In the genomic region with DNA sequence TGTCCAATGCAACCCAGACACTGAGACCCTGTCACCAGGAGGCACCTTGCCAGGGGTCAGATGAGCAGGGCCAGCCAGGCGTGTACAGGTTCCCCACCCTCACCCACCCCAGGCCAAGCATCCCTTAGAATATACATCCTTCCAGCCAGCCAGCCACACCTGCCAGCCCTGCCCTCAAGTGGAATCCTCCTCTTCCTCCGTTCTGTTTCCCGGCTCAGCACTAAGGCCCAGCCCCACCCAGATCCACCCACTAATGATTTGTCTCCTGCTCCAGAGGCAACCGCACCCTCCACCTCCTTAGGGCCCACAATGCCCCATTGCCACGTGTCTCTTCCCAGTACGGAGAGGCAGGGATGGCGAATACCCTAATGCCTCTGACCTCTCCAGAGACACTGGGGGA, we compare ENCODE assay signal across 27 mouse cellular contexts. TPM values are rescaled to one million over a fixed set of nuclear protein-coding genes. Genes with fewer than 3 reads are reported as not detected.
DNase-seq lines count a peak whose midpoint lies in the region; TF ChIP-seq lines count a peak whose summit lies in the region.
"Had no signal": no experiment of that assay in that cellular context is flagged by ENCODE, and none has a peak within 500 bp of the region (broad histone marks: within the 10 kb centered on the region; RNA-seq: fewer than 3 reads in every experiment).

No protein-coding gene starts in this region.

- H3K4me3 ChIP-seq in E14TG2a.4 (replicated peaks; ENCODE audit: low read length), result peak overlapping the region; percentile 33; the same call in 1 of the 2 replicates
- no peak overlapping the region for H3K4me3 ChIP-seq in ES-Bruce4 (ENCODE audit: low read depth, low read length)
- no peak overlapping the region for H3K4me3 ChIP-seq in ES-E14 (ENCODE audit: insufficient read depth in 1 of 2, low read depth in 1 of 2, low read length in 2 of 2, poor library complexity in 1 of 2, severe bottlenecking in 1 of 2)
- H3K4me3 ChIP-seq in left cerebral cortex, adult 2 months, result no peak overlapping the region
- H3K4me3 ChIP-seq: embryonic facial prominence, embryonic 13.5 days; embryonic facial prominence, embryonic 15.5 days; forebrain, embryonic 13.5 days; forebrain, embryonic 15.5 days had no signal

- H3K9me3 ChIP-seq in E14TG2a.4 (ENCODE audit: low read length), result no peaks in the 10 kb centered on the region
- H3K9me3 ChIP-seq in ES-Bruce4 (replicated peaks; ENCODE audit: control insufficient read depth, insufficient read depth, low read length, poor library complexity, severe bottlenecking), result no peaks in the 10 kb centered on the region
- no peaks in the 10 kb centered on the region for H3K9me3 ChIP-seq in ES-E14 (ENCODE audit: control insufficient read depth, insufficient read depth, low read depth, low read length)
- H3K9me3 ChIP-seq: embryonic facial prominence, embryonic 13.5 days; embryonic facial prominence, embryonic 15.5 days; forebrain, embryonic 13.5 days; forebrain, embryonic 15.5 days had no signal

- no peak overlapping the region for H3K9ac ChIP-seq in ES-Bruce4 (ENCODE audit: low read depth, poor library complexity, severe bottlenecking)
- H3K9ac ChIP-seq in ES-E14 (ENCODE audit: insufficient read depth, low read depth, low read length, poor library complexity, severe bottlenecking), result no peak overlapping the region
- H3K9ac ChIP-seq: embryonic facial prominence, embryonic 13.5 days; embryonic facial prominence, embryonic 15.5 days; forebrain, embryonic 13.5 days; forebrain, embryonic 15.5 days; forebrain, postnatal 0 days had no signal

- H3K27ac ChIP-seq in ES-Bruce4 (ENCODE audit: insufficient read depth, low read length), result peak overlapping the region; percentile 90
- peak overlapping the region; percentile 85 for H3K27ac ChIP-seq in ES-E14 (ENCODE audit: insufficient read depth, low read depth, low read length, poor library complexity, severe bottlenecking)
- no peak overlapping the region for H3K27ac ChIP-seq in left cerebral cortex, adult 2 months
- H3K27ac ChIP-seq: embryonic facial prominence, embryonic 13.5 days; embryonic facial prominence, embryonic 15.5 days; forebrain, embryonic 13.5 days; forebrain, embryonic 15.5 days had no signal

- no peaks in the 10 kb centered on the region for H3K36me3 ChIP-seq in E14TG2a.4 (ENCODE audit: insufficient read depth, low read length)
- no peaks in the 10 kb centered on the region for H3K36me3 ChIP-seq in ES-Bruce4 (ENCODE audit: control insufficient read depth, insufficient read depth, low read length, poor library complexity, severe bottlenecking)
- no peaks in the 10 kb centered on the region for H3K36me3 ChIP-seq in ES-E14 (ENCODE audit: control insufficient read depth, insufficient read depth, low read length, poor library complexity, severe bottlenecking)
- H3K36me3 ChIP-seq: embryonic facial prominence, embryonic 13.5 days; embryonic facial prominence, embryonic 15.5 days; forebrain, embryonic 15.5 days had no signal

- DNase-seq in ES-E14 (ENCODE audit: low read depth, low spot score) (no peak), ZHBTc4 (ENCODE audit: low read depth, low spot score) (peak; percentile 92)
- no peak for DNase-seq in layer of hippocampus, postnatal 10 days (ENCODE audit: low spot score in 2 of 2)
- DNase-seq in cerebellum, adult 9-11 months, result no peak
- DNase-seq in left cerebral cortex, adult 2 months (ENCODE audit: extremely low spot score in 1 of 2, low spot score in 2 of 2), result no peak
- DNase-seq: adrenal gland, adult 8-10 months; adrenal gland, postnatal 14 days; adrenal gland, postnatal 36 days; cerebellum, adult 11-12 months; cerebellum, adult 2 months; cerebellum, adult 9-10 months; cerebellum, postnatal 14 days; cerebellum, postnatal 36 days; embryo, embryonic 11 days; forebrain, postnatal 0 days had no signal

- intact Hi-C loops in left cerebral cortex, adult 2 months (cut with DNase I), result no loop called here

- H3K27me3 ChIP-seq in E14TG2a.4 (ENCODE audit: insufficient read depth, low read length) (no peaks in the 10 kb centered on the region), ES-Bruce4 (ENCODE audit: control insufficient read depth, insufficient read depth, low read length, poor library complexity, severe bottlenecking) (no peaks in the 10 kb centered on the region)
- H3K27me3 ChIP-seq: embryonic facial prominence, embryonic 13.5 days; embryonic facial prominence, embryonic 15.5 days; forebrain, embryonic 13.5 days; forebrain, embryonic 15.5 days had no signal

- peak; percentile 96 for TF ChIP-seq EP300 in ES-Bruce4 (IDR thresholded peaks at IDR 0.05; ENCODE audit: insufficient read depth, low read depth, low read length)

- H3K4me1 ChIP-seq in E14TG2a.4 (replicated peaks; ENCODE audit: low read depth, low read length) (peaks cover 97% of the 10 kb centered on the region), ES-Bruce4 (ENCODE audit: control insufficient read depth, insufficient read depth, low read length) (peaks cover 16% of the 10 kb centered on the region), ES-E14 (ENCODE audit: control insufficient read depth in 2 of 2, insufficient read depth in 2 of 2, low read length in 2 of 2, poor library complexity in 1 of 2) (peaks cover 8 to 53% of the 10 kb centered on the region in 2 experiments)
- H3K4me1 ChIP-seq: embryonic facial prominence, embryonic 13.5 days; forebrain, embryonic 15.5 days had no signal

- in situ Hi-C loops in ES-E14 (cut with MboI; ENCODE audit: low sequenced_read_pairs in 2 of 2, unreplicated experiment in 2 of 2), result loop anchor here in 1 of 2 experiments (25.0 kb wide), 1 partner anchor 887 kb away; a partner anchor contains a TSS

- no peak for TF ChIP-seq POLR2A in ES-Bruce4 (IDR thresholded peaks at IDR 0.05; ENCODE audit: insufficient read depth, low read length)

- TF ChIP-seq CTCF in E14TG2a.4 (conservative IDR thresholded peaks at IDR 0.05; ENCODE audit: low read length) (no peak), ES-Bruce4 (IDR thresholded peaks at IDR 0.05; ENCODE audit: low read depth, low read length) (no peak)
- TF ChIP-seq CTCF in left cerebral cortex, adult 2 months (IDR thresholded peaks at IDR 0.05), result no peak

TF ChIP-seq in ES-E14, 5 proteins besides CTCF, POLR2A, EP300 and RAD21:
- no peak for TF ChIP-seq CHD2 (IDR thresholded peaks at IDR 0.05; ENCODE audit: low read depth, low read length)
- TF ChIP-seq ZNF384 (IDR thresholded peaks at IDR 0.05; ENCODE audit: low read depth, low read length), result no peak
- TF ChIP-seq ZC3H11A (IDR thresholded peaks at IDR 0.05; ENCODE audit: borderline replicate concordance, low read depth, low read length), result no peak
- no peak for TF ChIP-seq MAFK (IDR thresholded peaks at IDR 0.05; ENCODE audit: insufficient read depth, low read depth, low read length)
- no peak for TF ChIP-seq HCFC1 (IDR thresholded peaks at IDR 0.05; ENCODE audit: borderline replicate concordance, insufficient read depth, low read length)

RNA-seq across cellular contexts. Expression of a gene that starts 5.0 kb away (rescaled TPM):
- 20.6 and 21.5 TPM in 2 replicates for polyA plus RNA-seq in ES-Bruce4 (2011; ENCODE audit: insufficient read depth, insufficient read length, low read depth, missing spikeins)
- total RNA-seq in ES-E14 (2012; rRNA removed), result 21.7 and 42.5 TPM in 2 replicates
- total RNA-seq in layer of hippocampus, postnatal 10 days (2021), result not detected
- not detected for total RNA-seq in left cerebral cortex, adult 2 months (2021)
- total RNA-seq: adrenal gland, adult 18-20 months; adrenal gland, adult 8-10 months; adrenal gland, postnatal 14 days; adrenal gland, postnatal 36 days; common myeloid progenitor, adult 5-6 weeks; forebrain, postnatal 0 days; MEL had no signal
- polyA plus RNA-seq: C2C12; cerebellum, adult 2 months; embryonic facial prominence, embryonic 11.5 days; forebrain, embryonic 11.5 days; forebrain, embryonic 13.5 days; forebrain, embryonic 15.5 days; forebrain, postnatal 0 days had no signal

RNA-seq across cellular contexts. Expression of a gene that starts 13.9 kb away (rescaled TPM):
- 10.5 and 11.8 TPM in 2 replicates for polyA plus RNA-seq in ES-Bruce4 (2011; ENCODE audit: insufficient read depth, insufficient read length, low read depth, missing spikeins)
- total RNA-seq in ES-E14 (2012; rRNA removed), result 3.2 and 8.5 TPM in 2 replicates
- not detected for total RNA-seq in layer of hippocampus, postnatal 10 days (2021)
- not detected for total RNA-seq in left cerebral cortex, adult 2 months (2021)
- total RNA-seq: adrenal gland, adult 18-20 months; adrenal gland, adult 8-10 months; adrenal gland, postnatal 14 days; adrenal gland, postnatal 36 days; common myeloid progenitor, adult 5-6 weeks; forebrain, postnatal 0 days; MEL had no signal
- polyA plus RNA-seq: forebrain, embryonic 11.5 days; forebrain, embryonic 15.5 days had no signal

RNA-seq across cellular contexts. Expression of a gene that starts 26.0 kb away (rescaled TPM):
- polyA plus RNA-seq in ES-Bruce4 (2011; ENCODE audit: insufficient read depth, insufficient read length, low read depth, missing spikeins), result 0.99 TPM in 1 of 2 replicates, not detected in the other
- total RNA-seq in ES-E14 (2012; rRNA removed), result 0.31 and 0.69 TPM in 2 replicates
- total RNA-seq in layer of hippocampus, postnatal 10 days (2021), result not detected
- total RNA-seq in left cerebral cortex, adult 2 months (2021), result not detected
- total RNA-seq: adrenal gland, adult 18-20 months; adrenal gland, adult 8-10 months; adrenal gland, postnatal 14 days; adrenal gland, postnatal 36 days; common myeloid progenitor, adult 5-6 weeks; forebrain, postnatal 0 days; MEL had no signal
- polyA plus RNA-seq: cerebellum, adult 2 months; embryonic facial prominence, embryonic 11.5 days; forebrain, embryonic 11.5 days; forebrain, embryonic 13.5 days; forebrain, embryonic 15.5 days; forebrain, postnatal 0 days had no signal

RNA-seq across cellular contexts. Expression of a gene that starts 45.0 kb away (rescaled TPM):
- 718 and 769 TPM in 2 replicates for polyA plus RNA-seq in ES-Bruce4 (2011; ENCODE audit: insufficient read depth, insufficient read length, low read depth, missing spikeins)
- 322 and 326 TPM in 2 replicates for total RNA-seq in ES-E14 (2012; rRNA removed)
- 100 to 1,000 TPM; 648 to 674 TPM for total RNA-seq in layer of hippocampus, postnatal 10 days (2021)
- total RNA-seq in left cerebral cortex, adult 2 months (2021), result 100 to 1,000 TPM; 746 to 811 TPM

RNA-seq across cellular contexts. Expression of a gene that starts 59.5 kb away (rescaled TPM):
- polyA plus RNA-seq in ES-Bruce4 (2011; ENCODE audit: insufficient read depth, insufficient read length, low read depth, missing spikeins), result not detected in 2 replicates
- 1.6 and 2.9 TPM in 2 replicates for total RNA-seq in ES-E14 (2012; rRNA removed)
- total RNA-seq in layer of hippocampus, postnatal 10 days (2021), result not detected
- total RNA-seq in left cerebral cortex, adult 2 months (2021), result not detected
- total RNA-seq: adrenal gland, adult 18-20 months; adrenal gland, adult 8-10 months; adrenal gland, postnatal 14 days; adrenal gland, postnatal 36 days; common myeloid progenitor, adult 5-6 weeks; forebrain, postnatal 0 days; MEL had no signal
- polyA plus RNA-seq: C2C12; cerebellum, adult 2 months; embryonic facial prominence, embryonic 11.5 days had no signal

Comparison
In these comparisons a context has a peak if more than half of its experiments do, and no peak if none do; other contexts are left out.
1. RNA of a gene that starts 5.0 kb away (total RNA-seq): 21.7 to 42.5 TPM in ES-E14; not detected in left cerebral cortex, adult 2 months and not detected in layer of hippocampus, postnatal 10 days; every median in the first group is over 10 times any median in the second.